Mouse (Mus musculus): ENCODE data around the gene Figla.
"Not testable (repeated sequence)": the region's sequence is repeated elsewhere in the genome, so short reads cannot be mapped to it uniquely, and the experiment has no call there.

Gene Figla

DNA sequence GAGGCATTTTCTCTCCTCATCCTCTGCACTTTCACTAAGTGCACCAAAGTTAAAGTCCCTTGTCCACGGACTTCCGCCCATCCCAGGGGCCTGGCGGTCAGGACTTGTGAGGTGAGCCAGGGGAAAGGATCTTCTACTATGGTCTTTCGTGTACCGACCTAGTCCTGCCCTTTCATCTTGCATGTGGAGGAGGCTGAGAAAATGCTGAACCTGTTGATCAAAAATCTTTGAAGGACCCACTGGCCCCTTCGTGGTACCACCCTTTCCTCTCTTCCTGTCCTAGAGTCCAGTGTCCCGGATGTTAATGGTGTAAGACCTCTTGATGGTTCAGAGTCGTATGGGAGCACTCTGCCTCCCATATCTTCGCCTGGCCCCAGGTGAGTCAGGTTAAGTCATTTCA lies at the start of gene Figla:
Figla (plus strand) TSS at position 301 of the 400 bp plus-strand sequence.
- in situ Hi-C loops (cut with MboI, MseI): loop anchor here (10.0 kb wide), 1 partner anchor 339 kb away; no protein-coding TSS in a partner anchor

DNA sequence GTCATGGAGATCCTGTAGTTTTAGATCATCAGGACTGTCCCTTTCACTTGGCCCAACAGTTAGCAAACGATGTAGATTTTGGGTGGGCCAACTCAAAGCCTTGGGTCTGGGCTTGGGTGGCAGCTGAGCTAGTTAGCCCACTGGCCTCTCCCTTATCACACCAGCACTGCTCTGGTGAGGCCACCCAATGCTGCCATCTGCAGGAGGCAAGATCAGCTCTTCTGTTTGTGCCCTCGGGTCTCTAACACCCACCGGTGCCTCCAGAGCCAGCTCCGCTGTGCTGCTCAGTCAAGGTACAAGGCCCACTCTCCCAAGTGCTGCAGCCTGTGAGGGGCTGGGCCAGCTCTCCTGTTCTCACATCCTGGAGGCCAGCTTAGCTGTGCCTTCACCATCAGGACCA lies 49.3 kb upstream of the Figla start:
- in situ Hi-C loops (cut with MboI, MseI): loop anchor here (10.0 to 25.0 kb wide), 2 partner anchors 512 to 1571 kb away; partner anchors contain the start of genes Arhgap25, Cct7 and Pradc1

DNA sequence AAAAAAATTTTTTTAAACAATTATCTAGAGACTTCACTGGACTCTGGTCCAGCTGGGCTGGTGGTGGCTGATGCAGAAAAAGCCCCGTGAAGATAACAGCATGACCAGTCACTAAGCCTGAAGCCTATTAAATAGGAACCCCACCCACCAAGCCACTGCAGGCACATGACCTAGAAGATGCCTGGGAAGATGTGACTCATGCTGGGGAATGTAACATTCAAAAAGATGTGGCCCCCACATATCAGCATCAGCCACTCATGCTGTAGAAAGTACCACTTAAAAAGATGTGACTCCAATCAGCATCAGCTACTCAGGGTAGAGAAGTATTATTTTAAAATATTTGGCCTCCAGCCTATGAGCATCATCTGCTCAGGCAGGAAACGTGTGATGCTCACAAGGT lies 46.1 kb upstream of the Figla start:
- in situ Hi-C loops (cut with MboI, MseI): loop anchor here (10.0 to 25.0 kb wide), 2 partner anchors 515 to 1567 kb away; partner anchors contain the start of genes Arhgap25, Cct7 and Pradc1

DNA sequence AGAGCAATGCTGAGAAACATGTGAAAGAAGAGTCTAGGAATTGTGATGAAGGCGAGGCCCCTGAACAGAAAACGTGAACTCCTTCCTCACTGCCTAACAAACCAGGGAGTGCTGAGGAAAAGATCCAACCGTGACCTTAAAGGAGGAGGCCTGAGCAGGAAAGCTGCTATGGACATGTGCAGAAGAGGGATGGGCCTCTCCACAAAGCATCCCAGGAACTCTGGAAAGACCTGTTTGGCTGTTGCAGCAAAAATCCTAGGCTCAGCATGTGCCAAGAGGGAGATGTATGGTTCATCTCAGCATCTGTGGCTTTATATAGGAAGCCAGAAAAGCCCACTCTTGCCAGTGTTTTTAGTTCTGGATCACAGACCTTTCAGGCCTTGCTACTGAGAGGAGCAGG lies 43.3 kb upstream of the Figla start:
- in situ Hi-C loops (cut with MboI, MseI): loop anchor here (25.0 kb wide), 1 partner anchor 1565 kb away; the partner anchor contains the start of gene Arhgap25

DNA sequence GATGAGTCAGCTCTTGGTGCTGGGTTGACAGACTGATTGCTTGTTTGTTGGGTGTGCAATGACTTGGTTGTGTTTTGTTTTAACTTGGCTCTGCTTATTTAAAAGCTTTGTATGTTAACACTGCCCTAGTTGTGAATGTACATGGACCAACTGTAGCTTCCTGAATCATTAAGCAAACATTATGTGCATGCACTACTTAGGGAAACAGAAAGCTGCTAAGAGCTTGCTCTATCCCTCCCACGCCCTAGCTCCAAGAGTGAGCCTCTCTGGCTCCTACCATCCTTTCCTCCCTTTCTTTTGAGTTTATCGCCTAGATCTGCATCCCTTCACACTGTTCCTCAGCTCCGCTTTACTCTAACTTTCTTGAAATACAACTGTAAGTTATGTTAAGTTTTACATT lies 42.6 kb upstream of the Figla start:
- in situ Hi-C loops (cut with MboI, MseI): loop anchor here (25.0 kb wide), 1 partner anchor 1564 kb away; the partner anchor contains the start of gene Arhgap25

DNA sequence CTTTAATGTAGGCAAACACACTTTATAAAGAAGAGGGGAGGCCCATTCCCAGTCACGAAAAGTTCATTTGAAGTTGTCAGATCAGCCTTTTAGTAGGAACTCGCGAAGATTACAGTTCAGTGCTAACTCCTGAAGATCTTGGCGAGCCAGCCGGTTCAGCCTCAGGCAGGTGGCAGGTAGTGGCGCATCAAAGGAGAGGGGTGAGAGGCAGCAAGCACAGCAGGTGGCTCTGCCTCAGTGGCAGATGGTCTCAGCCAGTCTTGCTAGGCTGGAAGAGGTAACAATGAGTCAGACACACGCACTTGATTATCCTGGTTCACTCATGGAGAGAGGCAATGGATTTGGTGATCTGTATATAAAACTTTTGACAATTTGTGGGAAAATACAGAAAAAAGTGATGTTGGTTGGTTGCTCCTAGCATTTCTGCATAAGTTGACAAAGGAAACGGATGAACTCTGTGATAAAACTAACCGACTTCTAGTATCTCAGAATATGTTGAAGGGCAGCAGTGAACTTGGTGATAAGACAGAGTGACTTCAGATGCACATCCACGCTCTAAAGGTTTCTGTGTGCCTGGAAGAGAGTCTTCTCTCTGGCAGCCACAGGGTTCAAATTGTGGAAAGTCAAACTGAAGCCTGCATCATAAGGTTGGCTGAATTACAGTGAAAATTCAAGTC lies 40.9 kb upstream of the Figla start:
- in situ Hi-C loops (cut with MboI, MseI): loop anchor here (25.0 kb wide), 1 partner anchor 1562 kb away; the partner anchor contains the start of gene Arhgap25

DNA sequence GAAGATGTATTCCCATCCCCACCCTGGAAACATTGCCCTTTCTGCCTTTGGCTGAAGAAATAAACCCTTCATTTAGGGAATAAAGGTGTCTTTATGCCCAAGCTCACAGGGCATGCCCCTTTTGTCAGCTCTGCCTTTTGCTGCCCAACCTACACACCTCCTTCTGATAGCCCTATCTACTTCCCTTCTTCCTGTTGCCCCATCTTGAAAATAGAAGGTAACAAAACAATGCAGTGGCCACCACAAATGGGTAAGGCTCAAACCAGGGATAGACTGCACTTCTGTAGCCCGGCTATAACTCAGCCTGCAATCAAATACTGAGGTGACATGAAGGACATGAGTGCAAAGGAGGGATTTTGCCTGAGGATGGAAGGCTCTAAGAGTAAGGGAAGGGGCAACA lies 40.2 kb upstream of the Figla start:
- in situ Hi-C loops (cut with MboI, MseI): no loop called here

DNA sequence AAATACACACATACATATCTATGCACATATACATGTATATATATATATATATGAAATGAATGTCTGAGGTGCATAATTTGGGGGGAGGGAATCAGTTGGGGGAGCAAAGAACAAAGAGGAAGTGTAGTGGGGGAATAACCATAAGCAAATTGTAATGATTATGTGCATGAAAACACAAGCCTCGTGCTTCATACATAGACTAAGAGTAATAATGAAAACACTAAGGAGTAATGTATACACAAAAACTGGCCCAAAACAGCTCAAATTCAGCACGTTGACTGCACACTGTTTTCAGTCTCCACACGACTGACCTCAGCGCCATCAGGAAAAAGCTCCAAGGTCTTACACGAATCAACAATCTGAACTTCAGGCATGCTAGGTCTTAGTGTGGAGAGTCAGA lies 39.7 kb upstream of the Figla start:
- in situ Hi-C loops (cut with MboI, MseI): no loop called here

DNA sequence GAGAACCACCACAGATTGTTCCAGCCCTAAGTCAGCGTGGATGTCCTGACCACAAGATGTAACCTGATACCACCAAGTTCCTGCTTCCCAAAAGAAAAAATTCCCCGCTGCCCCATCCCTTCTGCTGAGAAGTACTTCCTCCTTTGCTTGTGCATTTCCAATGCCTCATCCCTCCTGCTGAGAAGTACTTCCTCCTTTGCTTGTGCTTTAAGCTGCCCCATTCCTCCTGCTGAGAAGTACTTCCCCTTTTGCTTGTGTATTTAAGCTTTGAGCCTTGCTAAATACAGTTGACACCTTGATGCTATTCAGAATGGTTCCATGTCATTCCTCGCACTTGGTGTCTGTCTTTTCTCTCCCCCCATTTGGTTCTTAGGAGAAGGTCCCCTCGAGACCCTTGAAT lies 37.2 kb upstream of the Figla start:
- in situ Hi-C loops (cut with MboI, MseI): not testable (repeated sequence)

DNA sequence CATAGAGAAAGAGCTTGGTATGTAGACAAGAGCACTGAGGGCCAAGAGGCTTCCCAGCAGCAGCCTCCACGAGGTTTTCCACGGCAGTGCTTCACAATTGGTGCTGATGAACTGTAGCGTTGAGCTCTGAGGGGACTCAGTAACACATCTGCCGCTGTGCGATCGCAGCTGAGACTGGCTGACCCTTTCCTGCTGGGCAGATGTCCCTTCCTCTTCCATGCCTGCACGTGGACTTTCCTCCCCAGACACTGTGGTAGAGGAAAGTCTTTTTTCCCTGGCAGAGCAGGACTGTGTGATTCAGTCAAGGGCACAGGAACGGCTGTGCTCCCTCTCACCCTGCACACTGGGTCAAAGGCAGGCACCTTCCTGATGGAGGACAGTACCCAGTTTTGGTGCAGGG lies 31.6 kb upstream of the Figla start:
- in situ Hi-C loops (cut with MboI, MseI): no loop called here

DNA sequence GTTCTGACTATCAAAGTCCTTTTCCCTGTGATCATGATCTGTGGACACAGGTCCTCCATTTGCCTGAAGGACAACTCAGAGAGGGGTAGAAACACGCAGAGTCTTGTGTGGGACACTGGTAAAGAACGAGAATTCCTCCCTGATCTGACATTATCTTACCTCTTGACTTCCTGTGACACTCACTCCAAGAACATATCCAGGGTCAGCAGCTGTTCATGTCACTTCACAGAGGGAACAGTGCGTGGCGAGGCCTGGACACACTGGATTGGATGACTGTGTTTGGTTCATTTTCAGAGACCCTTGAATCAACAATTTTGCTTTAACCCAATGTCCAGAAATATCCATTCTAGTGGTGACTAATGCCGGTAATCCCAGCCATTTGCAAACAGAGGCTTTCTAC lies 26.4 kb upstream of the Figla start:
- in situ Hi-C loops (cut with MboI, MseI): not testable (repeated sequence)

DNA sequence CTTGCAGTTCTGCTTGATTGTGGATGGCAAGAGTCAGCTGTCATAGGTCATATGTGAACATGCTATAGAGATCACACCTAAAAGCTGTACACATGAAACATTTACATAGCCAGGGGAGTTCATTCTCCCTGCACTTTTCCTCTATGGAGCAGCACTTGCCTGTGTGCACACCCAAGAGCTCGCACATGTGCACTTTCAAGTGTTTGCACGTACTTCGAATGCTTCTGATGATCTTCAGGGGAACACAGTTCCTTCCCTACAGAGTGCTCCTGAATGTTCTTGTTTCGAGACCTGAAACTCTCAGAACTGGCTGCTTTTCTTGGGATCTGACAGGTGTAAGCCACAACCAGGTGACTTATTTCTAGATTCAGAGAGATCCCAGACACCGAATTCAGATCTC lies 25.2 kb upstream of the Figla start:
- in situ Hi-C loops (cut with MboI, MseI): not testable (repeated sequence)

DNA sequence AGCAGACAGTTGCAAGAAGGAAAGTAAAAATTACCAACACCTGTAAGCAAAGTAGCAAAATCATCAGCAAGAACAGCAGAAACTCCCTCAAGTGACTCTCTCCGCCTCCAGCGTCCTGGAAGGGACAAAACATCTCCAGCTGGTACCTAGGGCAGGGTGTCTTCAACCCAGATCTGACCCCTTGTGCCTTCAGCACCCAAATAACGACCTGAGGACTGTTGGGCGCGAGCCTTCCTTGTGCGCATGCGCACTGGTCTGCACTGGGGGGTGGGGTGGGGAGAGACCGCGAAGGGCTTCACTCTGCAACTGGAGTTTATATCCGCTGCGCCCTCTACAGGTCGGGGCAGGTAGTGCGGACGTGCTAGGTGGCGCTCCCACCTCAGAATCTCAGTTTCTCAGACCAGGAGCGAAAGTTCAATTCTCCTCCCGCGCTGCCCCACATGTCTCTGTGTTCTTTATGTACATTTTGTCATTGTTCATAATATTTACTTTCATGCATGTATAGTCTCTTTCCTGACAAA lies 12.5 kb upstream of the Figla start:
- in situ Hi-C loops (cut with MboI, MseI): no loop called here

DNA sequence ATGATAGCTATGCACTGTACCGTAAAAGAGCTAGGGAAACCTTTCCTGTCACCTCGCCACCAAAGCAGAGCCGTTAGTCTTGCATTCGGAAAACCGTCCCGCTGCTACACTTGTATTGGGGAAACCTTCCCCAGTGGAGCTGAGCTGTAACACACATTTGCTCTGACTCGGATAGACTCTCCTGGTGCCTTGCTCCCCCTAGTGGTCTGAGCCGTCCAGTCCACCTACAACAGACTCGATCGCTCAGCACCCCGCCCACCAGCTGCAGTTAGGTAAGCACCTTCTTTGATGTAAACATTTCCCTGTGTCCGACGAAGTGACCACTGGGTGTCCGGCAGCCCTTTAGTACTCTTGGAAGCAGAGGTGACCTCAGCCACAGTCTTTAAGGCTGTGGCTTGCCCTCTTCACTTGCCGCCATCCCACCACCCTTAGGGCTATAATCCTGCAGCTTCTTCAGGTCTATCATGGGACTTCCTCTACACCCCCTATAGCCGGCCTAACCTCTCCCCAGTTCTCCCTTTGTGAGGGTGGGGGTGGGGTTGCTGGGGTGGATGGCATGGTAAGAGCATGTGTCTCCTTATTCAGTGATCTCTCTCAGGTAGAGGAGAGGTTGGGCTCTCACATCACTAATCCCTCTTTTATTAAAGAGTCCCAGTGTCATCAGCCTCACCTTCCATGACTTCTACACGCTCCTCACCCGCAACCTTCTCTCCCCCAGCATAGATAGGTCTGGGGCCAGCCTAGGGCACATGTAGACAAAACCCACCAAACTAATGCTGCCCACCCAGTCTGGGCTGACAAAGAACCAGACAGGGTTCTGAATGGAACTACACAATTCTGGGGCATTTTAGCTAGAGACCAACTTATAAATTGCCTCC lies 11.5 kb upstream of the Figla start:
- in situ Hi-C loops (cut with MboI, MseI): no loop called here

DNA sequence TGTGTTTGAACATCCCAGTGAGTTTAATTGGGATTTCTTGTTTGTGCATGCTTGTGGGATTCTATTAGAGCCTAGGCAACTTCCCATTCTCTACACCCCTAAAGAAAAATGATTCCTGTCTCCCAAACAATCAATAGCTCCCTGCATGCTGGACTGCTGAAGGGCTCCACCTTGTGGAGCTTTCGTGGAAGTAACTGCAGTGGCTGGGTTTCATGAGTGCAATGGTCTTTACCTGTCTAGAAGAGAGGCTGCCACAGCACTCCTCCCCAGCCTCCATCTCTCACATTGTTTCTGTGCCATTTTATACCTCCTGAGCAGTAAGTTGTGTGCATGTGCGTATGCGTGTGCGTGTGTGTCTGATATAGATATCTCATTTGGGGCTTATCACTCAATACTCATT lies 6.0 kb upstream of the Figla start:
- in situ Hi-C loops (cut with MboI, MseI): loop anchor here (10.0 kb wide), 1 partner anchor 345 kb away; no protein-coding TSS in a partner anchor

DNA sequence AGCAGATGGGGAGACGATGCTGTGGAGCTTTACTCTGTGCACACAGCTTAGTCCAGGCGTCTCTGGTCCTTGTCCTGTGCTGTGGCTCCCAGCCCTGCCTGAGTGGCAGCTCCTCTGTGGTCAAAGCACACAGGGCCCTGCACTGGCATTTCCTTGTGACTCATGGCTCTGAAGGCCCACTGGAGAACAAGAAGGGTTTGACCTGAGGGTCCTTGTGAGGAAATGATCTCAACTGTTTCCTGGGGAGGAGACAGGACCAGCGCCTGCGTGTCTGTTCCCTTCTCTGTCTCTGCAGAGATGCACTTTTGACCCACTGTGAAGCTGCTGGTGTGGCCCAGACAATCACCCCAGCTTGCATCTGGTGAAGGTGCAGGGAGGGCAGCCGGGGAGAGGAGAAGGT lies 1.2 kb upstream of the Figla start:
- in situ Hi-C loops (cut with MboI, MseI): loop anchor here (10.0 kb wide), 1 partner anchor 340 kb away; no protein-coding TSS in a partner anchor

DNA sequence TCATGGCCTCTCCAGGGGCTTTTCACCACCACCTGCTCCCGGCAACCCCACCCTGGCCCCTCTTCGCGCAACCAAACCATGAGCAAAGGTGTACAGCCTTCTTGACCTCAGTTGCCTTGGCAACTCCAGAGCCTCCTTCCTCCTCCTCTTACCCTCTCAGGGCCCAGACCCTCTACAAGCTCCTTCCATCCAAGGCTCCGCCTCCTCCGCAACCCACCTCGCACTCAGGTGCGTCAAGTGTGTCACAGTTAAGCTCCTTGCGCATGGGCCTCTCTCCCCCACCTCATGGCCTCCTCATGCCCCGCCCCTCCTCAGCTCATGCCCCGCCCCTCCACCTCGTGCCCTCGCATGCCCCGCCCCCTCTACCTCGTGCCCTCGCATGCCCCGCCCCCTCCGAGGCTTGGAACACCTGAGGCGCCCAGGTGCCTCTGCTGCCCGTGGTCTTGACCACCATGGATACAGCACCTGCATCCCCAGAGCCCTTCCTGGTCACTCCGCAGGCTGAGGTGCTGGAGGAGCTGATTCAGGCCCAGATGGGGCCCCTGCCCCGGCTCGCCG lies 901 bp downstream of the Figla start:
- in situ Hi-C loops (cut with MboI, MseI): loop anchor here (10.0 kb wide), 1 partner anchor 338 kb away; no protein-coding TSS in a partner anchor

DNA sequence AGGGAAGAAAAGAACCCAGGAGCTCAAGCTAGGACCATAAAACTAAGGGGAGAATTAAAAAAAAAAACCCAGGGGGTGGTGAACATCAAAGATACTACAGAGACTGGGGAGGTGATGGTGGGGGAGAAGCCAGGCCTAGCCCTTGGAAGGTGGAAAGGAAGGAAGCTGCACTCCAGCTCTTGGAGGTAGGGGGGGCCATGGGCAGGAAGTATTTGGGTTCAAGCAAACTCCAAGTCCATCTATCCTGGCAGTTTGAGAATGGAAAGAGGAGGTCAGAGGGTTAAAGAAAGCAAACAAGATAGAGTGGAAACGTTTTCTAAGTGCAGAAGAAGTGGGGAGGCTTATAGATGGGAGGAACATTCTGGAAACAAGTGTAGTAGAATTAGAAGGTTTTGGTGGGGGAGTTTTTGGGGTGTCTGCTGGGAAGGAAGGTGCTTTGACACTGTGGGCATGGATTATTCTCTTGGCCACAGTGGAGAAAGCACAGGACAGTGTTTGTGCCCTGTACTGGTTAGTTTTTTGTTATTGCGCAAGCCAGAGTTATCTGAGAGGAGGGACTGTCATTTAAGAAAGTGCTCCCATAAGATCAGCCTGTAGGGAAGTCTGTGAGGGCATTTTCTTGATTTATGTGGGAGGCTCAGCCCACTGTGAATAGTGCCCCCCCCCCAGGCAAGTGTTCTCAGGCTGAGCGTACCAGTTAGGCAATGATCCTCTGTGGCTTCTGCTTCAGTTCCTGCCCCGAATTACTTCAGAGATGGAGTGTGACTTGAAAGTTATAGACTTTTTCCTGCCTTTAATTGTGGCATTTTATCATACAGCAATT lies 3.7 kb downstream of the Figla start:
- in situ Hi-C loops (cut with MboI, MseI): loop anchor here (10.0 kb wide), 1 partner anchor 335 kb away; no protein-coding TSS in a partner anchor

DNA sequence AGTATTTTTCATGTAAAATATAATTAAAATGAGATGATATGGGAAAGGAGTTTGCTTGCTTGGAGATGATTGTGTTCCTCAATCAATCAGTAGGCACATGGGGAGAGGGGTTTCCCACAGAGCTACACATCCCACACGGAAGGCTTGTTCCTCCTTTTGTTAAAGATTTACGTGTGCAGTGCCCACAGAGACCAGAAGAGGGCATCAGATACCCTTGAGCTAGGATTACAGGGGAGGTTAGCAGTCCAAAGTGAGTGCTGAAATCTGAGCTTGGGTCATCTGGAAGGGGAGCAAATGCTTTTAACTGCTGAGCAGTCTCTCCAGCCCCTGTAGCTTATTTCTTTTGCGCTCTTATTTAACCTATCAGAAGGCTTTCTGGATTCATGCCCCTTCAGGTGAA lies 5.0 kb downstream of the Figla start:
- in situ Hi-C loops (cut with MboI, MseI): no loop called here

DNA sequence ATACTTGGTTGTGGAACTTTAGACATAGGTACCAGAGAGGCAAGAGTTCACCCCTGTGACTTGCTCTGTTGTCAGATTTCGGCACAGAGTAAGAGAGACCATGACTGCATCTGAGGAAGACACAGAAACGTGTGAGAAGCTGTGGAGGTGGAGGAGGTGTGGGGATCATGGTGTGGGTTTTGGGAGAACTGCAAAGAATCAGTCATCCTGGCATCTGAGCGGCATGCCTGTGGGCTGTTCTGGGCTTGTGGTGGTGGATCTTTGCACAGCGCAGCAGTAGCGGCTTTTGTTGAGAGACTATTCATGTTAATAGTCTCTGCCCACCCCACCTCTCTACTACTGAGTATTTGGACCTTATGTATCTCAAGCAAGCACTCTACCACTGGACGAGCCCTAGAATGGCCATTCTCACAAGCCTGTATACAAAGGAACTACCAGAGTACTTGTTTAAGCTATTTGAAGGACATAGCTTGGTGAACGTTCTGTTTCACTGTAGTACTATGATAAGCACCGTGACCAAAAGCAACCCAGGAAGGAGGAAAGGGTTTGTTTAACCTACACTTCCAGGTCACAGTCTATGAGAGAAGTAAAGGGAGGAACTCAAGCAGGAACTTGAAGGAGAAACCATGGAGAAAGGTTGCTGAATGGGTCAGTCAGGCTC lies 10.8 kb downstream of the Figla start:
- in situ Hi-C loops (cut with MboI, MseI): loop anchor here (5.0 kb wide), 1 partner anchor 56 kb away; no protein-coding TSS in a partner anchor
